Mouse (Mus musculus) ovary, postnatal 10 days (tissue): Measurements from ENCODE around the gene Cntn5.

ENCODE experiments used
- DNase-seq: peaks from one replicate; pipeline ENCODE4 v3.0.0; 2022; ENCODE audit warnings: low spot score

The Cntn5 gene

GRCm38 (mm10) chr9:10904616-10905363 is at the start of gene Cntn5:
Gene Cntn5 (minus strand): TSS chr9:10904775.
- no peak for DNase-seq

- no peak for DNase-seq
Measured at GRCm38 (mm10) chr9:10950470-10950869, 45.9 kb upstream of the Cntn5 start.

GRCm38 (mm10) chr9:10909573-10909972 is 5.0 kb upstream of the Cntn5 start:
- peak; percentile 25 for DNase-seq

DNA sequence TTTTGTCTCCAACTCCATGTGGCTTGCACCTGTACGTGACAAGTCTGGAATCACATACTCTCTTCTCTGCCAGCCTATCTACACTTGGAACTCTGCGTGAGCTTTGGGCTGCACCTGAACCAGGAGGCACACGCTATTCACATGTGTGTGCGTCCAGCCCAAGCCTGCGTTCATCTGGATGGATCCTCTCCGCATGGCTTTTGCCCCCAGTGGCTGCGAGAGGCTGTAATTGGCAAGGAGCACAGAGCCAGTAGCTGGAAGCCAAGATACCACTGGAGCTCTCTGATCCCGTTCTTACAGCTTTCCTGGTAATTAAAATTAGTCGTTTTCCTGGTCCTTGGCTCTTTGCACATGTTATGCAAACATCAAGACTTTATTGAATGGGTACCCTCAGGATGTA is 1.1 kb upstream of the Cntn5 start:
- DNase-seq, result no peak

DNA sequence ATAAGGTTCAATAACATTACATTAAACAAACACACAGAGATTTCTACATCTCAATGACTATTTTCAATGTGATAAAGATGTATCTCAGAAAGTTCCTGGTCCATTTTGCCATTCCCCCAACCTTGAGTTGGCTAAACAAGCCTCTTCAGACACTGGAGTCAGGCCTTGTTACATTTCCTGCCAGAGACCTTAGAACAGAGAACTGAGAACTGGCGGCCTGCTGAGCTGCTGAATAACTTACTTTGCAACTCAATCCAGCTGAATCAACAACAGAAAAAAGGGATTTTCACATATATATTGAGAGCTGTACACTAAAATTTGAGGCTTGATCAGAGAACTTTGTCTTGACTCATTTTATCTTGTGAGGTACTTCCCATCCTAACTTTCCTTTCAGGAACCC is 24.8 kb downstream of the Cntn5 start:
- DNase-seq, result no peak

DNA sequence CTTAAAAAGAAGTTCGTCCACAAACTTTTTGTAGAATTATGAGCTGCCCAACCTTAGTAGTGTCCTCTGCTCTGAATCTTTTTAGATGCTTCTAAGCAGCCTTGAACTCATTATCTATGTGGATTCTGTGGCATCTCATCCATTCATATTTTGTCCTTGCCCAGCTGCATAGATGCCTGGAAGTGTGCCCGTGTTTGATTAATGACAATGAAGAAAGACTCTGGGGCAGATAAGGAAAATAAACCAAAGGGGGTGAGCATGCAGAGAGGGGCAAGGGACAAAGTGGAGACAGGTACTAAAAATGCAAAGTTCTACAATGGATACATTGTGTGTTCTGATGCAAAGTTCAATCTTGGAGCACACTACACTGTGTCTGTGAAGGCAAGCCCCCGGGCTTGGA is 30.7 kb downstream of the Cntn5 start:
- no peak for DNase-seq

GRCm38 (mm10) chr9:10856204-10856892 is 48.2 kb downstream of the Cntn5 start:
- DNase-seq, result no peak

DNA sequence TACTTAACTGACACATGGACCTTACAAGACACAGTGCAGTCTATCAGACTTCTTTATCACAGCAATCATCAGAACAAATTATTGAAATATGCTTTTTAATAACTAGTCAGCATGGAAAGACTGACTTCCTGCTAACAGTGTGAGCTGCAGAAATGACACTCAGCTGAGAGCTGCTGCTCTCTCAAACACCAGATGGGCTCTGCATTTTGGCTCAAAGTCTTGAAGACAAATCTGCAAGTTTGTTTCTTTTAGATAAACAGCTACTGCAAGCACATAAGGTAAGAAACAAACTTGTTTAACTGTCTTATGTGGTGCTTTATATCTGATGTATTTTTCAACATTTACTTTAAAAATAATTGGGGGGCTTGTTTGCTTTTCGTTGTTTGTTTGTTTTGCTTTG is 87.9 kb downstream of the Cntn5 start:
- DNase-seq, result no peak

DNA sequence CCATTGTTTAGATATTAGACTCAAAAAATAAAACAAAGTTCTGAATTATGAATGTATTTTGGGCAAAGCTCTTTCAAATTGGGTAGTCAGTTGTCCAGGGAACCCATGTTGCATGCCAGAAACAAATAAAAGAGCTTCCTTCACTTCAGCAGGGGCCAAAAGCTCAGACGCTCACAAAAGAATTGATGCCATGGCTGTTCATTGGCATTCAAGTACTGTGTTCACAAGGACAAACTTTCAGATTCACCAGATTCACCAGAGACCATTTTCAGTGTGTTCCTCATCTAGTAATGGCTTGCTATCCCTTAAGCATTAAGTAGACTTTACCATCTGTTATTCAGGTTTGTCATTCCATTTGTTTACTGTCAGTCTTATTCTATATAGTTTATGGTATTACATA is 107.4 kb downstream of the Cntn5 start:
- no peak for DNase-seq

GRCm38 (mm10) chr9:10795102-10795501 is 109.5 kb downstream of the Cntn5 start:
- no peak for DNase-seq

DNA sequence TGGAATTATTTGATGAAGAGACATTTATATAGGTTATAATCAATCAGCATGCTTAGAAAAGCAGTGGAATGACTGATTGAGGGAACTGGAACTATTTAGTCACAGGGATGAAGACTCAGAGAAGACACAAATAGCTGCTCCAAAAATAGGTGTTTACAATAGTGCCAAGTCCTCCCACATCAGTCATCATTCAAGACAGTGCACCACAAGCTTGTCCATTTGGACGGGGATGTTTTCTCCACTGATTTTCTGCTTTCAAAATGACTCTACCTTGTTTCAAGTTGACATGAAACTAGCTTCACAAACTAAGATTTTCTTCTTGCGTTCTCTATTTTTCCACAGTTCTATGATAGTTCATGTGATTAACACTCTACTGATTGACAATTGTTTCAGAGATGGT is 172.7 kb downstream of the Cntn5 start:
- no peak for DNase-seq

GRCm38 (mm10) chr9:10724191-10724590 is 180.4 kb downstream of the Cntn5 start:
- DNase-seq, result no peak

DNA sequence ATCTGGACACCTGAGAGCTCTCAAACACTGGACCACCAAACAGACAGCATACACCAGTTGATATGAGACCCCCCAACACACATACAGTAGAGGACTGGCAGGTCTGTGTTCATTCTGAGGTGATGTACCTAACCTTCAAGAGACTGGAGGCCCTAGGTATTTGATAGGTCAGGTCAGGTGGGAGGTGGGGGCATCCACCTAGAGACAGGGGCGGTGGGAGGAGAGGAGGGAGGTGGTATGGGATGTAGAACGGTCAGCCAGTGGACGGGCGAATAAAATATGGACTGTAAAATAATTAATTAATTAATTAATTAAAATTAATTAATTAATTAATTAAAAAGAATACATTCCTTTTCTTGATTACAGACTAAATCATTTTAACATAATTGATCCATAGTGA is 182.5 kb downstream of the Cntn5 start:
- DNase-seq, result no peak

DNA sequence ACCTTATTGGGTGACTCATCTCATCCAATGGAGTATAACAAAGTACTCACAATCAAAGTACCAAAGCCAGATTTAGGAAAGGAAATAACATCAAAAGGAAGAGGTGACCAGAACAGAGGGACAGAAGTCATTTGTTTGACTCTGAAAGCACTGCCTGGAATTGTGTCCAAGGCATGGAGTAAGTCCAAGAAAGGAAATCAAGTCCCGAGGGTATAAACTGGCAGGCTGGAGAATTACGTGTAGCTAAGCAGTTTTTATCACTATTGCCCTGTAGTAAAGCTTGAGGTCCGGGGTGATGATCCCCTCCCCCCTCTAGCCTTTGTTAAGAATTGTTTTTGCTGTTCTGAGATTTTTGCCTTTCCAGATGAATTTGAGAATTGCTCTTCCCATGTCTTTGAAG is 185.6 kb downstream of the Cntn5 start:
- no peak for DNase-seq

GRCm38 (mm10) chr9:10713641-10714040 is 190.9 kb downstream of the Cntn5 start:
- no peak for DNase-seq

GRCm38 (mm10) chr9:10681646-10682045 is 222.9 kb downstream of the Cntn5 start:
- no peak for DNase-seq

DNA sequence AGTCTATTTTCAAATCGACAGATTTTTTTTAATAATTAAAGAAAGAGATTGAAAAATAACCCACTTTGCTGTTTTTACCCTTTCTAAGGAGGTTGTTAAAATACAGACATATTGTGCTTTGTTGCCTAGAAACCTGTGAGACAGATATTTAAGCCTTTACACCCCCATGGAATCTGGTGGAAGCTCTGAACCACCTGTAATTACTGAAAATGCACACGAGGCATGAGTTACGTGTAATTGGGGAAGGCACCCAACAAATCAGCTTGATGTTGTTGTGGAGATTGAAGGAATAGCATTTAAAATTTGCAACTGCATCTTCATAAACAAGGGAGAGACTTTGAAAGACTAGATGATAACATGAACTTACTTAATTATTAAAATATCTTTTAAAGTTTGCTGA is 223.4 kb downstream of the Cntn5 start:
- no peak for DNase-seq

DNA sequence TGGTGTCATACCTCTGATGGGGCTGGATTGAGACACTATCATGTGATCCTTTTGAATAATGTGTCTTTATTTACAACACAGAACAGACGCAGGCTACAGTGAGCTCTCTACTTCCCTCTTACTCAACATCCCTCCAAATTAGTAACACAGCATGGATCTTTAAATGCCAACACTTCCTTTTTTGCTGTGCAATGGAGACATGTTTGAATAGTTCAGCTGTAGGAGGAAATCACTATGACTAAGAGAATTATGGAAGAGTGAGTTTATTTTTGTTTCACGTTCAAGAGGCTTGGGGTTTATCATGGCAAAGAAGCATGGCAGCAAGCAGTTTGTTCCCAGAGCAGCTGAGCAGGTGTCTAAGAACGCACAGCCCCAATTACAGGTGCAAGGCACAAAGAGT is 235.9 kb downstream of the Cntn5 start:
- no peak for DNase-seq

DNA sequence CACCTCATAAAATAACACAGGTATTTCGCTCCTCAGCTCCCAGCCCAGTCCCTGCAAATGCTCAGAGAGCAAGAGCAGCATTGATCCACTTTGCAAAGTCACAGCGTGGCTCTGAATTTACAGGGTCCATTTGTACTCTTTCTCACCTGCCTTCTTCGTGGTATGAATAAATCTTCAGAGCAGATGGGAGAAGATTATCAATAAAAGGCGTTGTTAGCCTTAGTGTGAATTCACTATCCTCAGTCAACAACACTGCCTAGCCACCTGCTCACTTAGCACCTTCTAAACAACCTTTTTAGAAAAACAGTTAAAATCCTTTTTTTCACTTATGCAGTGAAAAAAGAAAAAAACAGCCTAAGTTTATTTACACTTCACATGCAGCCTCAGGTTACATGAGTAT is 237.1 kb downstream of the Cntn5 start:
- DNase-seq, result no peak

GRCm38 (mm10) chr9:10665756-10666155 is 238.8 kb downstream of the Cntn5 start:
- DNase-seq, result no peak

DNA sequence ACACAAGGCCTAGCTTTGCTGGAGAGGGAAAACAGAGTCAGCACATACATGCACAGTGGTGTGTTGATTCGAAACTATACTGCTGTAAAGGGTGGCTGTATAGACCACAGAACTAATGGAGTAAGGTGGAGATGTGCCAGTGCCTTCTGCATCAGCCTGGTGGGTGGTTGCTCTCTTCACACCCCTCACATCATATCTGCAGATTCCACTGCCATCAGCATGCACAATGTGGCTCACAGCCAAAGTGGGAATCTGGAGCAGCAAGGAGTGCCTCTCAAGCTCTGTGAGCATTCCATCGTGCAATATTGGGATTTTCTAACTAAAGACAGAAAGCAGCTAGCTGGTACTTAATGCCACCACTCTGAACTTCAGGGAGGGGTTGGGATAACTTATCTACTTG is 241.5 kb downstream of the Cntn5 start:
- no peak for DNase-seq

DNA sequence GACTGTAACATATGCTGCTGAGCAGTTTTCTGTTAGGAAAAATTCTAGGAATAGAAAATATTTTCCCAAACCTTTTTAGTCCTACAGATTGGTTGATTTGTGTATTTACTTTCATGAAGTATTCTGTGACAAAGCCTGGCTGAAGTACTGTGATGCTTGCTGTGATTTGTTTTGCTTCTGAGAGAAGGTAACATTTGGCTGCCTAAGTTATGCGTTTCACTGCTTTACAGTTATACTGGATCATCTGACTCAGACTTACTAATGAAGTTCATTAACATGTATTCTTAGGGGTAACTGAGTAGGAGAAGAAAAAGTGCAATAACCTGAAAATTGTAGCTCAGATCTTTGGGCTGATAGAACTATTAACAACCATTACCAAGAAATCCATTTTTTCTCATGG is 245.1 kb downstream of the Cntn5 start:
- DNase-seq, result no peak

DNA sequence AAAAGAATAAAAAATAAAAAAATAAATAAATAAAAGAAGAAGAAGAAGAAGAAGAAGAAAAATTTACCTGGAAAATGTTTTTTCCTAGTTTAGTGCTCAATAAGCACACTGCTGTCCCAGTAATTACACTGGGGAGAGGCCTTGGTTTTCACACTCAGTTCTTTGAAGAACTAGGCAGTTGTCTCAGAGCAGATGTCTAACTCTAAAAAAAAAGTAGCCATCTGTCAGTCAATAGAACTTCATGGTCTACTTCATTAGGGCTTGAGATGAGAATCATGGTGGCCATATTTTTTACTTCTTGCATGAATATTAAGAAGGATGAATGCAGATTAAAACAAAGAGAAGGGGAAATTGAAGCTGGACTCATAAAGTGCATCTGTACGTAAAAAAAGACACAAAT is 246.5 kb downstream of the Cntn5 start:
- no peak for DNase-seq
